Mouse (Mus musculus) liver, postnatal 0 days (tissue): ENCODE results near the gene D5Ertd577e.
"Not testable (repeated sequence)": the region's sequence is repeated elsewhere in the genome, so short reads cannot be mapped to it uniquely, and the experiment has no call there.

ENCODE experiments used
- CTCF ChIP-seq: sonication (generic); IDR thresholded peaks from 2 replicates; pipeline ENCODE4 v1.5.1; 2016; ENCODE audit warnings: antibody characterized with exemption, low read depth
- EP300 ChIP-seq: IDR thresholded peaks from 2 replicates; pipeline ENCODE4 v1.6.1; 2016; ENCODE audit warnings: antibody characterized with exemption, low read depth, mild to moderate bottlenecking

- not testable (repeated sequence) for TF ChIP-seq CTCF, EP300
Measured at GRCm38 (mm10) chr5:95456506-95456905, at the start of gene D5Ertd577e.
